Mouse (Mus musculus) cerebellum, postnatal 25 days (tissue): Measurements from ENCODE around the gene Ddx28.

Source experiments
- DNase-seq, 2 experiments: peaks; one replicate each; pipeline ENCODE4 v3.0.0; 2021; ENCODE audit warnings: mixed read lengths in 2 of 2

Ddx28 gene

GRCm38 (mm10) chr8:105965266-105965904 lies 46.3 kb downstream of the Ddx28 start:
- DNase-seq = peak in 1 of 2 experiments; percentile 32

- DNase-seq = no peak
Measured at GRCm38 (mm10) chr8:105964506-105965265, 47.0 kb downstream of the Ddx28 start.

- DNase-seq = no peak
Measured at GRCm38 (mm10) chr8:105961536-105961935, 50.1 kb downstream of the Ddx28 start.

- no peak for DNase-seq
Measured at GRCm38 (mm10) chr8:105961101-105961500, 50.6 kb downstream of the Ddx28 start.
